Mouse (Mus musculus) G1E (cell line): ENCODE data around the gene Nrcam. TPM values are rescaled to one million over a fixed set of nuclear protein-coding genes. Genes with fewer than 3 reads are reported as not detected.

Experiments
- ATAC-seq: 2 replicates; pipeline ENCODE4 v1.8.0; 2016; ENCODE audit warnings: mild to moderate bottlenecking; ENCODE audit not compliant: insufficient number of reproducible peaks, poor library complexity, low FRiP score, severe bottlenecking; ENCODE audit errors: extremely low read depth
- DNase-seq: peaks from one replicate; pipeline ENCODE4 v3.0.0; 2012; ENCODE audit warnings: low spot score
- H3K27me3 ChIP-seq: 2 replicates; pipeline ENCODE4 v1.6.1; 2012; ENCODE audit warnings: mild to moderate bottlenecking, low read length, inconsistent platforms; ENCODE audit not compliant: insufficient read depth
- H3K36me3 ChIP-seq: replicated peaks from 2 replicates; pipeline ENCODE3; 2012; ENCODE audit warnings: mild to moderate bottlenecking, inconsistent platforms
- H3K4me1 ChIP-seq: 2 replicates; pipeline ENCODE4 v1.6.1; 2012; ENCODE audit warnings: low read depth, low read length, inconsistent platforms, mixed read lengths; ENCODE audit not compliant: insufficient read depth
- H3K4me3 ChIP-seq: 2 replicates; pipeline ENCODE4 v1.5.1; 2012; ENCODE audit warnings: low read depth, mild to moderate bottlenecking, inconsistent platforms, low read length, moderate library complexity, mixed read lengths
- H3K9me3 ChIP-seq: replicated peaks from 2 replicates; pipeline ENCODE4 v1.6.1; 2012; ENCODE audit warnings: inconsistent platforms
- CTCF ChIP-seq: IDR thresholded peaks from 2 replicates; pipeline ENCODE4 v1.5.1; 2012; ENCODE audit warnings: low read depth, low read length, inconsistent platforms, mixed read lengths
- GATA1 ChIP-seq: IDR thresholded peaks from 2 replicates; pipeline ENCODE4 v1.6.1; 2012; ENCODE audit warnings: borderline replicate concordance, low read length, inconsistent platforms, mixed read lengths
- GATA2 ChIP-seq: IDR thresholded peaks from 2 replicates; pipeline ENCODE4 v1.6.1; 2012; ENCODE audit warnings: low read depth, low read length, inconsistent platforms, borderline replicate concordance
- POLR2AphosphoS5 ChIP-seq: IDR thresholded peaks from 2 replicates; pipeline ENCODE4 v1.6.1; 2012; ENCODE audit warnings: low read depth, low read length, inconsistent platforms; ENCODE audit not compliant: insufficient replicate concordance
- TAL1 ChIP-seq: conservative IDR thresholded peaks from 2 replicates; pipeline ENCODE4 v1.6.1; 2012; ENCODE audit warnings: low read depth, low read length, inconsistent platforms, mixed read lengths
- polyA plus RNA-seq: library from polyadenylated mRNA; stranded (reverse); fragments of >175 nt; gene quantifications from 2 replicates; pipeline ENCODE4 v1.2.3, GENCODE M21; 2012
- total RNA-seq, 2 experiments: library from RNA; stranded (forward) in 1 of 2; stranded (reverse) in 1 of 2; fragments of 200-1000 nt in 1 of 2; fragments of >200 nt in 1 of 2; fragmentation: Nextera tagmentation in 1 of 2; gene quantifications; 2 replicates each; pipeline ENCODE4 v1.2.3; 2014 to 2017

Gene Nrcam
- total and polyA plus RNA-seq, 3 experiments, result 0.66 TPM; not detected in 2

DNA sequence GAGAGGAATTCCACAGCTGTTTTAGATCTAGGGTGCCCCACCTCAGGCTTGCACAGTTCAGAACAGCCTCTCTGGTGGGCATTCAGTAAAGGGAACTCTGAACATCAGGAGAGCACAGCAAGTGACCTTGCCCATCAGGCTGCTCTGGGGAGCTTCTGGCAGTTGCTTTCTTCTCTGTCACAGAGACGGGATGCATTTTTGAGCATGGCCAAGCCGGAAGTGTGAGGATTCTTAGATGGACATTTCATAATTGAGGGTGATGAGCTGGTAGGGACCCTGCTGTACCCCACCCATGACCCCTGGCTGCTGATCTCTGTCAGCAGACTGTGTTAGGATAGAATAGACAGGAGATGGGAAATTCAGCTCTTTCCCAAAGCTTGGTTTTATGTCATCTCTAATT lies 225.4 kb downstream of the Nrcam start:
- Histone ChIP-seq H3K4me1 (no peaks in the 10 kb centered on the region), H3K9me3 (0 out of 2 replicates have a peak, but pooled peaks cover 3% of the 10 kb centered on the region), H3K27me3 (no peaks in the 10 kb centered on the region), H3K36me3 (no peaks in the 10 kb centered on the region), H3K4me3 (no peak overlapping the region)
- no peak for TF ChIP-seq GATA2
- ATAC-seq (no peak), DNase-seq (no peak)

- H3K27me3 ChIP-seq, result no peaks in the 10 kb centered on the region
- no peak overlapping the region for H3K4me3 ChIP-seq
- no peak for ATAC-seq
- TF ChIP-seq TAL1 (no peak), CTCF (no peak), GATA2 (no peak), GATA1 (no peak), POLR2AphosphoS5 (no peak)
- H3K36me3 ChIP-seq, result no peaks in the 10 kb centered on the region
- no peak for DNase-seq
- H3K9me3 ChIP-seq, result 0 out of 2 replicates have a peak, but pooled peaks cover 3% of the 10 kb centered on the region
- no peaks in the 10 kb centered on the region for H3K4me1 ChIP-seq
Observed at GRCm38 (mm10) chr12:44554808-44555207, 226.1 kb downstream of the Nrcam start.

GRCm38 (mm10) chr12:44560002-44560401 lies 231.3 kb downstream of the Nrcam start:
- H3K9me3 ChIP-seq, result peaks cover 9% of the 10 kb centered on the region
- TF ChIP-seq POLR2AphosphoS5, result no peak
- no peak for TF ChIP-seq GATA2
- no peak for TF ChIP-seq TAL1

GRCm38 (mm10) chr12:44570070-44570469 lies 241.4 kb downstream of the Nrcam start:
- H3K36me3 ChIP-seq, result no peaks in the 10 kb centered on the region
- H3K4me3 ChIP-seq, result no peak overlapping the region
- no peak for TF ChIP-seq TAL1
- TF ChIP-seq GATA1, result no peak
- TF ChIP-seq CTCF, result no peak
- ATAC-seq (no peak), DNase-seq (no peak)
- H3K4me1 ChIP-seq, result no peaks in the 10 kb centered on the region
- peaks cover 16% of the 10 kb centered on the region for H3K9me3 ChIP-seq
- H3K27me3 ChIP-seq, result no peaks in the 10 kb centered on the region

More at GRCm38 (mm10) chr12:44560002-44560401, 231.3 kb downstream of the Nrcam start:
- ATAC-seq (no peak), DNase-seq (no peak)
- H3K36me3 ChIP-seq, result no peaks in the 10 kb centered on the region
- no peaks in the 10 kb centered on the region for H3K4me1 ChIP-seq
- H3K27me3 ChIP-seq, result no peaks in the 10 kb centered on the region
- H3K4me3 ChIP-seq, result no peak overlapping the region

- TF ChIP-seq GATA1, result no peak
- no peak for TF ChIP-seq GATA2
- TF ChIP-seq TAL1, result no peak
- TF ChIP-seq CTCF, result peak; percentile 16; the same call in 1 of the 2 replicates
- ATAC-seq, result no peak
Observed at GRCm38 (mm10) chr12:44572664-44573063, 244.0 kb downstream of the Nrcam start.

DNA sequence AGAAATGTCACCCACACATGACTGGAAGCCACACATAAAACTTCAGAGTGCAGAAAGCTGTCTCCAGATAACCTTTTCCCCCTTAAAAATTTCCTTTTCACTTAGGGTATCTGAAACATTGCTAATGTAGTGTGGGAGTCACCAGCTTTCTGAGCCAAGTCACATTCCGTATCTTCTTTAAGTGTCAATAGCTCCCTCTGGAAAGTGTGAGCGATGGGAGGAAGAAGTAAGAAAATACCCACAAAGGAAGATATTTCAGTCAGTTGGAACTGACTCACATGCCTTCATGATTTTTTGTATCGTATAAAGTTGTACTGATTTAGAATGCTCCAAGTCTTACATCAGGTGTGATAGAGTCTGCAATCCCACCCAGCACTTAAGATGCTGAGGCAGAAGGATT lies 245.5 kb downstream of the Nrcam start:
- ATAC-seq, result no peak
- no peak for DNase-seq
- Histone ChIP-seq H3K9me3 (peaks cover 11% of the 10 kb centered on the region), H3K27me3 (no peaks in the 10 kb centered on the region), H3K4me1 (no peaks in the 10 kb centered on the region), H3K36me3 (no peaks in the 10 kb centered on the region), H3K4me3 (no peak overlapping the region)
- no peak for TF ChIP-seq POLR2AphosphoS5
- no peak for TF ChIP-seq TAL1
- TF ChIP-seq GATA2, result no peak
- no peak for TF ChIP-seq GATA1
- TF ChIP-seq CTCF, result no peak

More at GRCm38 (mm10) chr12:44572664-44573063, 244.0 kb downstream of the Nrcam start:
- no peak for DNase-seq
- no peaks in the 10 kb centered on the region for H3K27me3 ChIP-seq
- no peaks in the 10 kb centered on the region for H3K36me3 ChIP-seq
- H3K4me1 ChIP-seq, result no peaks in the 10 kb centered on the region
- peaks cover 13% of the 10 kb centered on the region for H3K9me3 ChIP-seq
- no peak overlapping the region for H3K4me3 ChIP-seq

DNA sequence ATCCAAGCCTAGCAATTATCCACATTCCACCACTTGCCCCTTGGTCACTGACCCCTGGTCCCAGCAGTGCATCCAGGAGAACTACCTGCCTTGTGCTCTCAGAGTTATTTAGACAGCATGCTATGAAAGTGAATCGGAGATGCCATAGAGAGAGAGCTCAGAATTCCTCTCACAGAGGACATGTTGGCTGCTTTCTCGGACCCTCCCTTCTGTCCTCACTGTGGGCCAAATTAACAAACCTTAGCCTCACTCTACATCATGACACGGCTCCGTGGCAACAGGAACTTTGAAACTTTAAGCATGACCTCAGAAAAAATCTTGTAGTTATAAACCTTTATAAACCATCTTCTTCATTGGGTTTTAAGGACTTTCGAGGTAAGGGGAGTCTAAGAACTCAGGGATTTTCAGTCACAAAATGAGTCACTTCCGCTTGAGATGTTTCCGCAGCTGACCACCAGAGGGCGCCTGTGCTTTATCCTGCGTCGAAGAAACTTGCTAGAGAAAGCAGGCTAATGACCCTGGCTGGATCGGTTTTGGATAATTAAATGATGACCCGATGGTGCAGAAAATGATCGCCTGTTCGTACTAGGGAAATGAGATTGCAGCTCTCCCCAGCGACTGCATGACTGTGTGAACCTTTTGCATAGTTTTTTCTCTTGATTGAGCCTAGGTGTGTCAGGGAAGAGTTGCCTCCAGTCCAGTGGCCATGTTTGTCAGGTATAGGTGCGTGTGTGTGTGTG lies 272.9 kb downstream of the Nrcam start:
- H3K9me3 ChIP-seq, result peaks cover 16% of the 10 kb centered on the region
- H3K4me1 ChIP-seq, result no peaks in the 10 kb centered on the region
- H3K4me3 ChIP-seq, result no peak overlapping the region
- no peak for TF ChIP-seq TAL1
- TF ChIP-seq CTCF, result peak; percentile 42
- ATAC-seq, result no peak
- DNase-seq, result no peak
- no peaks in the 10 kb centered on the region for H3K27me3 ChIP-seq
- no peaks in the 10 kb centered on the region for H3K36me3 ChIP-seq
